Mouse (Mus musculus) heart, postnatal 25 days (tissue): Measurements from ENCODE around the gene Slc1a7. TPM values are rescaled to one million over a fixed set of nuclear protein-coding genes. Genes with fewer than 3 reads are reported as not detected.

Experiments used
- DNase-seq: peaks from one replicate; pipeline ENCODE4 v3.0.0; 2022; ENCODE audit warnings: low spot score
- intact Hi-C: fragments of 180-260 bp; cut with DNase I; formaldehyde crosslinking; loops from one replicate; pipeline ENCODE4 v1.15.1; 2025
- total RNA-seq, 2 experiments: library from RNA; stranded (reverse); gene quantifications; 2 replicates each; pipeline ENCODE4 v1.2.3; 2021

The Slc1a7 gene
- total RNA-seq, 2 experiments from 2014 or later, result 0.29 to 0.39 TPM

DNA sequence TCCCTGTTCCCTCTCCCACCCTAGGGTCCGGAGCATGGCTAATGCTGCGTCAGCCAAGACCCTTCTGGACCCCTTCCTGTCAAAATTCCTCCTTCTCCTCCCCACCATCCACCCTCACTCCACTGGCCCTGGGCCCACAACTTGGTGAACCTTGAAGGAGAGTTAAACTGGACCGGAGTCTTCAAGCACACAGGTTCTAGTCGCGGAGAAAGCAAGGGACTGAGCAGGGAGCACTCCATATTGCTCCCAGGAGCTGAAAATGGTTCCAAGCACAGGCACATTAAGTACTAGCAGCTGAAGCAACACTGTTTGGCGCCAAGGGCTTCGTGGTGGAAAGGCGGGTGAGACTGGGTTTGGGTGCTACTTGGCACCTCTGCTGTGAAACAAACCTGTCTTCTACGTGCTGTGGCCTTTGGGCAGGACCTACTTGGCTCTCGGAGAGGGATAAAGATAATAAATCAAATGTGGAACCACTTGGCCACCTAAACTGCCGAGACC, 64.3 kb downstream of the Slc1a7 start:
- no peak for DNase-seq
- intact Hi-C loops, result no loop called here

DNA sequence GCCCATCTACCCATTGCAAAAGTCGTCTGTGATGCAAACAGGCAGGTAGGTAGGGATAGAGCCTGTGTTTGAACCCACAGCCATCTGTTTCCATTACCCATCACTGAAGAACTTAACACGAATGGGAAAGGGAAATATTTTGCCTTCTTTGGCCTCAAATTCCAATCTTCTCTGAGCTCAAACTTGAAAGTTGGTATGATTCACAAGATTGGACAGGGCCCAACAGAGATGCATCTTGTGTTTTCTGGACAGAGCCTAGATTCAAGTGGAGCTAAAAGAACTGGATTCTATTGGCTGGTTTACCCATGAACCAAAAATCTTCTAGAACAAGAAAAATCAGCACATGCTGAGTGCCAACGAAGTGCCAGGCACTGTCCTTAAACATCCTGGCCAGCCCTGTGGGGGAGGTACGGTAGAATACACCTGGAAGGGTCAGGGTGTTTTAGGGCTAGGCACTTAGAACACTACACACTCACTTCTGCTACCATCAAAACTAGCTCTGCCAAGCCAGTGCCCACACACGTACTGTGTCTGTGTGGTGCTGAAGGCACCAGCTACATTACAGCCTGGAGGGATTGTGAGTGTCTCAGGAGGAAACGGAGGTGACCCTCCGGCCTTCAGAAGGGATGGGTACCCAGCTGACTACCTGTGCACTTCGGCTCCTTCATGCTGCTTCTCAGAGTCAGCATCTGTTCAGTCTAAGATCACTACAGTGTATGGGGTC, 65.1 kb downstream of the Slc1a7 start:
- no peak for DNase-seq
- intact Hi-C loops, result no loop called here

- peak; percentile 34 for DNase-seq
- intact Hi-C loops, result no loop called here
Observed at GRCm38 (mm10) chr4:108037027-108037426, 68.9 kb downstream of the Slc1a7 start.

DNA sequence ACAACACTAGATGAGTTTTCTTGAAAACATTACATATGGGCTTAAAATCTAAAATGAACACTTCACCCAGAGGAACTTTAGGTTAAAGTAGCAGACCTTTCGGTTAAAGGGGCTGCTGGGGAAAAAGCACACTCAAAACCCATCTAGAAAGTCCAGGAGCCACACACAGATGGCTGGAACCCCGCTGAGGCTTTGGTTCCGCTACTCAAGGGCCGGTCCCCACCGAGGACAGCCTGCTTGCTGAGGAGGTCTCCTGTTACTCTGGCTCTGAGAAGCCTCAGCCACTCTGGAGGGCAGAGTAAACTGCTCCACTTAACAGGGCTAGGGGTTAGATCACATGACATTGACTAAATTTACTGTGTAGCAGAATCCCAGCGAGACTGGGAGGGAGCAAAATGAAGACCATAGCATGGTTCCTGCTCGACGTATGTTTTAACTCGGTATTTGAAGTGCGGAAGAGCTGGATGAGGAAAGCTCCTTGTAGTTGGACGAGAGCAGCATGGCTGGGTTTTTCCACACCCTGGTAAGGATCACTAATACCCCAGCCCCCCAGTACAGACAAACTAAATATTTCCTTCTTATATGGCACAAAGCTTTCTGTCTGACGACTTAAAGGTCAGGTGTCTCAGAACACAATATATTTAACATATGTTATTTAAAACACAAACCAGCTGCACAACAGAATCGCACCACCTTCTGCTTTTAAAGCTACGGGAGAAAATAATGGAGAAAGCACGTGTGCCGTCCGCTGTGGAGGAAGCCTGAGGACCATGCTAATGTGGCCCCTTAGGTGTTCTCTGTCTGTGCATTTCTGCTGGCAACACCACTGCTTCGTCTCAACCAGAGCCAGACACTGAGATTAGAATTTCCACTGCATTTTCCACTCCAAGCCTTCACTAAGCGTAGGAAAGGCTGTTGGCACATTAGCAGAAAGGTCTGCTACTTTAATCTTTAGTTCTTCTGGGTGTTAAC, 77.3 kb downstream of the Slc1a7 start:
- DNase-seq, result no peak
- intact Hi-C loops, result no loop called here

GRCm38 (mm10) chr4:108046136-108046535, 78.0 kb downstream of the Slc1a7 start:
- no peak for DNase-seq
- intact Hi-C loops, result no loop called here

DNA sequence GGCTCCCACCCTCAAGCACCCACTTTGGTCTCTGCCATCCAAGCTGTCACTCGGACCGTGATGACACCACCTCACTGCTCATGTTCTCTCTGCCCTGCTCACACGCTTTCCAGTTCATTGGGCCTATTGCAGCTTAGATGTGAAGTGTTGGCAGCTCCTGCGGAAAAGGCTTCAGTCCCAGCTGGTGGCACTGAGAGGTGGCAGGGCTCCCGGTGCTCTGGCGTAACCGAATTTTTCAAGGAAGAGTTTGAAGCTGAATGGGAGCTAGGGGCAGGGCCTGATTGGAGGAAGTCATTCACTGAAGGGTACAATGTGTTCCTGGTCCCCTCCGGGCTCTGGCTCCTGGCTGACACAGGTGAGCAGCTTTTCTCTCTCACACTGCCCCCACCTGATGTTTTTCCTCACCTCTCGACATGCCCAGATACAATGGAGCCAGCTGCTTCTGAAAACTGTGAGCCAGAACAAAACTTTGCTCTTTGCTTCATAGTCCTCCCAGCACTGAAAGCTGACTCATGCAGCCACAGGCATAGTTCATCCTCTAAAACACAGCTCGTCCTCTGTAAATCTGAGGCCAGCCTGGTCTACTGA, 83.6 kb downstream of the Slc1a7 start:
- DNase-seq, result no peak

GRCm38 (mm10) chr4:108052673-108053072, 84.5 kb downstream of the Slc1a7 start:
- intact Hi-C loops, result no loop called here
- DNase-seq, result no peak

More for the DNA sequence above, 83.6 kb downstream of the Slc1a7 start:
- intact Hi-C loops, result no loop called here

DNA sequence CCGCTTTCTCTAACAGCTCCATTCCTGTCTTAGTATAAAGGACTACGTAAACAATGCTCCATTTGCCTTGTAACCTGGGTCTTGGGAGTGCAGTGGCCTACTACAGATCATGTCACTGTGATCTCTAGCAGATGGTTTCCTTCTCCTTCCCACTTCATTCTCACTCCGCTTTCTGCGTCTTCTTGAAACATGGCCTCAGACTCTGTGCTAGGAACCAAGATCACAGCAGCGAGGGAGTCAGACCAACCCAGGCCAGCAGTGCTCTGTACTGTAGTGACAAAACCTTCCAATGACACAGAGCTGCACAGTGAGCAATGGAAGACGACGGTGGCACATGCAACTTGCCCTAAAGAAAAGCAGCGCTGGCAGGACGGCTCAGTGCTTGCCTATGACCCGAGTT, 87.7 kb downstream of the Slc1a7 start:
- intact Hi-C loops, result no loop called here

DNA sequence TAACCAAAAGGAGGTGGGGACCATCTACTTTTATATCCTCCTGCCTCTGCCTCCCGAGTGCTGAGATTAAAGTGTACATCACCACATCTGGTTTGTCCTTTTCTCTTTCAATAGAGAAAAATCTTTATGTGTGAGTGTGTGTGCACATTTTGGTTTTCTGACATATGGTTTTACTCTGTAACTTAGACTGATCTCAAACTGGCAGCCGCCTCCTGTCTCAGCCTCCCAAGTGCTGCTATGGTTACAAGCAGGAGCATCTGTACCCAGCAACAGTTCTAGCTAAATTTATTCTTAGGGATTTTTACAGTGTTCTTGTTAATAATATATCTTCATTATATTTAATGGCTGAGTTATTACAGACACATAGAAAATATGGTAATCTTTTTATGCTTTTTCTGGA, 89.1 kb downstream of the Slc1a7 start:
- intact Hi-C loops, result no loop called here

More for the DNA sequence above, 87.7 kb downstream of the Slc1a7 start:
- DNase-seq, result no peak

GRCm38 (mm10) chr4:108058166-108058565, 90.0 kb downstream of the Slc1a7 start:
- peak; percentile 22 for DNase-seq
- intact Hi-C loops, result no loop called here

More for the DNA sequence above, 89.1 kb downstream of the Slc1a7 start:
- no peak for DNase-seq

GRCm38 (mm10) chr4:108059601-108060379, 91.7 kb downstream of the Slc1a7 start:
- DNase-seq, result no peak
- intact Hi-C loops, result no loop called here

GRCm38 (mm10) chr4:108060774-108061173, 92.6 kb downstream of the Slc1a7 start:
- no peak for DNase-seq
- intact Hi-C loops, result no loop called here

DNA sequence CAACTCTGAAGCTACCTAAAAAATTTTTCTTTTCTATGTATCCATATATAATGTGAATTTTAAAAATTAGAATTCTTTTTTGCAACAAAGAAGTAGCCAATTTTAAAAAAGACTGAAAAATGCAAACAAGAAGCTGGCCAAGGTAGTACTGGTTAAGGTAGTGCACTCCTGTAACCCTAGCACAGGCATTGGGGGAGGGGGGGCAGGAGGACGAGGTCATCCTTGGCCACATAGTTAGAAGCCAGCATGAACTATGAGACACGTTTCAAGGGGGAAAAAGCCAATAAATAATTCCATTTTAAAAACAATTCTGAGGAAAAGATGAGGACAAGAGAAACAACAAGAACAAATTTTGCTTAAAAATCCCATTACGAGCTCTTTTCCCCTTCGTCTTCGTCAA, 94.4 kb downstream of the Slc1a7 start:
- intact Hi-C loops, result no loop called here
- no peak for DNase-seq

Other genes starting within 250 kb of the Slc1a7 start
- gene Lrp8, start 166.1 kb upstream of the Slc1a7 start, total RNA-seq, result 1 to 10 TPM in 1 of 2 experiments, under 1 TPM in 1; 0.75 to 1.6 TPM
- 10 to 100 TPM; 42.2 to 47.8 TPM for gene Magoh, start 88.6 kb upstream of the Slc1a7 start, total RNA-seq
- gene 0610037L13Rik, start 78.5 kb upstream of the Slc1a7 start, total RNA-seq, result 10 to 100 TPM; 52.3 to 57.1 TPM
- 100 to 1,000 TPM; 269 to 275 TPM for gene Cpt2, start 44.7 kb upstream of the Slc1a7 start, total RNA-seq
- gene Podn, start 128.1 kb downstream of the Slc1a7 start, total RNA-seq, result 10 to 100 TPM; 32.3 to 32.6 TPM
- gene Scp2, start 176.7 kb downstream of the Slc1a7 start, total RNA-seq, result 100 to 1,000 TPM; 279 to 298 TPM
- gene Echdc2, start 197.1 kb downstream of the Slc1a7 start, total RNA-seq, result 10 to 100 TPM; 27.3 to 28.3 TPM
- not detected for gene Zyg11a, start 249.7 kb downstream of the Slc1a7 start, total RNA-seq